In the genomic region with DNA sequence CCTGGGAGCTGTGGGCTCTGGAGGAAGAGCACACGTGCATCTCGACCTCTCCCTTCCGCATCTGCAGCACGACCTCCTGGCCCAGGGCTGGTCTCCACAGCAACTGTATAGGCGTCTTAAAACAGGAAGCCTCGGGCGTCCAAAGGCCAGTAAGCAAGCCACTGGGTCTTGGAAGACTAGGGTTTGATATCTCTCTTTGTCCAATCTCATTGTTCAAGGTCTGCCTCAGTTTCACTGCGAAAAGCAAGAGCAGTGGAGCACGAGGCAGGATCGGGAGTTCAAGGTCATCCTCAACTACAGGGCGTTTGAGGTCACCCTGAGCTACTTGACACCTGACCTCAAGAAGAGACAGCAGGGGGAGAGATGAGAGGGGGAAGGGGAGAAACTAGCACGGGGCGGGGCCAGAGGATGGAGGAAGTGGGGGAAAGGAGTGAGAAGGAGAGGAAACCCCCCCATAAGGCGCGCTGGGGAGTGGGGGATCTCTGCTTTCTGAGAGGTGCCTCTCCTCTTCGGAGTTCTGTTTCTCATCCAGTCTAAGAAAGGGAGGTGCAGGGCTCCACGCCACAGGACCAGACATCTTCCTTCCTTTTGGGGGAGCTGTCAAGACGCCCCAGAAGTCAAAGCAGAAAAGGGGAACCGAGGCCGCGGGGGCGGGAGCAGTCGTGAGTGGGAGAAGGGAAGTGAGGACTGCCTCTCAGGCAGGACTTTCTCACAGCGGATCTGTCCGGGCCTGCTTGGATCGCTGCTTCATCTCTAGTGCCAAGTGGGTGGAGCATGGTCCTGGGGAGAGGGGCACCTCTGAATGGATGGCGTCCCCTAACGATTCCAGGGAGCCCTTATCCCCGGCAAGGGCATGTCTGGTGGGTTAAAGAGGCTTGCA, we compare ENCODE assay signal across 8 mouse cellular contexts. TPM values are rescaled to one million over a fixed set of nuclear protein-coding genes. Genes with fewer than 3 reads are reported as not detected.
DNase-seq lines count a peak whose midpoint lies in the region; ATAC-seq and TF ChIP-seq lines count a peak whose summit lies in the region.

No protein-coding gene starts in this region.

- ATAC-seq in inflammation-experienced regulatory T-cells, adult 6 months = peak; percentile 26
- no peak; the same call in 1 of the 2 replicates for ATAC-seq in midbrain, postnatal 0 days (ENCODE audit: low FRiP score)

- WGBS in liver, adult 2 months = 22% methylated on average over 29 of the region's 29 CpGs
- 2% methylated on average over 28 of the region's 29 CpGs for WGBS in midbrain, postnatal 0 days

- in situ Hi-C loops in CH12.LX (cut with MboI; ENCODE audit: low pct_ligation_motif_present, low pct_unique_long_range_greater_than_20kb, low sequenced_read_pairs) = loop anchor here (10.0 kb wide), 1 partner anchor 130 kb away; the partner anchor contains the start of gene Cdc37

- peaks cover 17 to 33% of the 10 kb centered on the region in 2 experiments for H3K4me1 ChIP-seq in CH12.LX (ENCODE audit: control insufficient read depth in 1 of 2, insufficient read depth in 2 of 2)
- peaks cover 6% of the 10 kb centered on the region; the same call in 1 of the 2 replicates for H3K4me1 ChIP-seq in liver, adult 2 months (ENCODE audit: control insufficient read depth, insufficient read depth, low read length)
- no peaks in the 10 kb centered on the region for H3K4me1 ChIP-seq in midbrain, postnatal 0 days (ENCODE audit: insufficient read depth, low read length)

- peak overlapping the region; percentile 51 to 69 (median 60) for H3K4me3 ChIP-seq in CH12.LX (replicated peaks in 1 of 3; ENCODE audit: low read depth in 2 of 3, low read length in 2 of 3, poor library complexity in 1 of 3)
- peak overlapping the region; percentile 76 for H3K4me3 ChIP-seq in liver, adult 2 months (ENCODE audit: insufficient read depth, low read depth, low read length)
- H3K4me3 ChIP-seq in midbrain, postnatal 0 days (ENCODE audit: low read depth, low read length) = 0 out of 2 replicates have a peak overlapping the region, but pooled peaks have one; percentile 7

- TF ChIP-seq CTCF in CH12.LX (conservative IDR thresholded peaks at IDR 0.05 in 1 of 2, IDR thresholded peaks at IDR 0.05 in 1 of 2; ENCODE audit: low read depth in 2 of 2, low read length in 2 of 2) = no peak
- TF ChIP-seq CTCF in liver, adult 2 months (IDR thresholded peaks at IDR 0.05; ENCODE audit: low read depth, low read length) = no peak
- no peak for TF ChIP-seq CTCF in midbrain, postnatal 0 days (IDR thresholded peaks at IDR 0.05)

- dilution Hi-C loops in CH12.LX (cut with MboI; ENCODE audit: extremely low pct_ligation_motif_present, extremely low pct_unique_long_range_greater_than_20kb, low sequenced_read_pairs) = no loop called here

- no peak for TF ChIP-seq RAD21 in CH12.LX (IDR thresholded peaks at IDR 0.05; ENCODE audit: low read depth, low read length)

- H3K79me2 ChIP-seq in CH12.LX (replicated peaks; ENCODE audit: control insufficient read depth, extremely low read depth, insufficient read depth, poor library complexity, severe bottlenecking) = peaks cover 38% of the 10 kb centered on the region
- peaks cover 4% of the 10 kb centered on the region; the same call in 1 of the 2 replicates for H3K79me2 ChIP-seq in liver, adult 2 months (ENCODE audit: control insufficient read depth, insufficient read depth, low read length)

- intact Hi-C loops in gastrocnemius, postnatal 36 days (cut with DNase I) = no loop called here

- no peaks in the 10 kb centered on the region for H3K27me3 ChIP-seq in CH12.LX (replicated peaks)
- no peaks in the 10 kb centered on the region for H3K27me3 ChIP-seq in liver, adult 2 months (ENCODE audit: control insufficient read depth, insufficient read depth, low read length)
- H3K27me3 ChIP-seq in midbrain, postnatal 0 days (ENCODE audit: insufficient read depth, low read length) = peaks cover 28% of the 10 kb centered on the region

- peak overlapping the region; percentile 32 for H3K9ac ChIP-seq in CH12.LX (ENCODE audit: insufficient read depth, low read depth)
- H3K9ac ChIP-seq in liver, adult 2 months (ENCODE audit: low read depth, low read length) = peak overlapping the region; percentile 66
- H3K9ac ChIP-seq in midbrain, postnatal 0 days (replicated peaks; ENCODE audit: low read length, poor library complexity, severe bottlenecking) = no peak overlapping the region

- peak; percentile 55; the same call in 1 of the 2 replicates for TF ChIP-seq EP300 in CH12.LX (IDR thresholded peaks at IDR 0.05; ENCODE audit: low read length)

- H3K27ac ChIP-seq in CH12.LX (ENCODE audit: insufficient read depth, low read depth) = peak overlapping the region; percentile 77
- H3K27ac ChIP-seq in liver, adult 2 months (replicated peaks; ENCODE audit: insufficient read depth, low read depth, low read length) = peak overlapping the region; percentile 80
- no peak overlapping the region for H3K27ac ChIP-seq in midbrain, postnatal 0 days (ENCODE audit: low read depth, low read length)

- no peak; the same call in 1 of the 2 replicates for TF ChIP-seq POLR2A in CH12.LX (IDR thresholded peaks at IDR 0.05; ENCODE audit: low read depth, low read length)
- no peak for TF ChIP-seq POLR2A in liver, adult 2 months (IDR thresholded peaks at IDR 0.05; ENCODE audit: extremely low read depth, insufficient read depth, low read length)

- peaks cover 15 to 27% of the 10 kb centered on the region in 2 experiments for H3K36me3 ChIP-seq in CH12.LX (replicated peaks in 1 of 2; ENCODE audit: control insufficient read depth in 1 of 2, insufficient read depth in 1 of 2, low read length in 1 of 2)
- H3K36me3 ChIP-seq in liver, adult 2 months (ENCODE audit: control insufficient read depth, insufficient read depth, low read length) = no peaks in the 10 kb centered on the region
- H3K36me3 ChIP-seq in midbrain, postnatal 0 days (ENCODE audit: insufficient read depth, low read length) = no peaks in the 10 kb centered on the region

- no peaks in the 10 kb centered on the region for H3K9me3 ChIP-seq in CH12.LX (replicated peaks; ENCODE audit: low read length)
- no peaks in the 10 kb centered on the region for H3K9me3 ChIP-seq in midbrain, postnatal 0 days (ENCODE audit: low read length)

- peak; percentile 75 for DNase-seq in CH12.LX (ENCODE audit: extremely low read depth)
- peak; percentile 36 for DNase-seq in T-cell, adult 2 months (ENCODE audit: low spot score)
- peak; percentile 50 to 57 for DNase-seq in gastrocnemius, postnatal 36 days
- DNase-seq in liver, adult 2 months (ENCODE audit: extremely low read depth, low read depth, low spot score) = peak; percentile 64
- no peak for DNase-seq in midbrain, postnatal 0 days (ENCODE audit: low spot score)
- peak; percentile 50 to 58 for DNase-seq in thymus, postnatal 10 days (ENCODE audit: low spot score in 2 of 2)
- no peak for DNase-seq in Muller cell, postnatal 12 days (ENCODE audit: inconsistent ontology term)

- peak overlapping the region; percentile 54 for H3K4me2 ChIP-seq in CH12.LX (ENCODE audit: insufficient read depth, low read depth, poor library complexity, severe bottlenecking)
- peak overlapping the region; percentile 36 for H3K4me2 ChIP-seq in midbrain, postnatal 0 days (ENCODE audit: low read depth, low read length, poor library complexity, severe bottlenecking)

RNA-seq across cellular contexts. Expression of gene Icam1, which starts 0.9 kb away (rescaled TPM):
- total RNA-seq in CH12.LX (2012; rRNA removed) (128 and 202 TPM in 2 replicates), CH12.LX (2014; rRNA removed) (101 and 102 TPM in 2 replicates)
- 64.2 and 70.6 TPM in 2 replicates for polyA plus RNA-seq in CH12.LX (2012; ENCODE audit: insufficient read length, low read depth)
- 1 to 10 TPM; 1.9 to 2.1 TPM for total RNA-seq in gastrocnemius, postnatal 36 days (2021)
- polyA plus RNA-seq in inflammation-experienced regulatory T-cells, adult 6 months (2017; shearing (Covaris generic)) = 10 to 100 TPM; 50.8 to 92.7 (median 68.9) TPM
- 8.6 and 9.6 TPM in 2 replicates for total RNA-seq in liver, adult 2 months (2014; rRNA removed)
- polyA plus RNA-seq in liver, adult 2 months (2012; rRNA removed) = 5.8 and 11.6 TPM in 2 replicates
- 4.5 and 5.2 TPM in 2 replicates for total RNA-seq in midbrain, postnatal 0 days (2014; rRNA removed)
- 3.4 and 3.6 TPM in 2 replicates for polyA plus RNA-seq in midbrain, postnatal 0 days (2015; fragmentation: Nextera tagmentation; extraction: Ambion mirVana)

RNA-seq across cellular contexts. Expression of gene Mrpl4, which starts 12.4 kb away (rescaled TPM):
- 98.7 and 103 TPM in 2 replicates for total RNA-seq in CH12.LX (2012; rRNA removed)
- 42.1 and 43.9 TPM in 2 replicates for total RNA-seq in CH12.LX (2014; rRNA removed)
- 83.6 and 94.8 TPM in 2 replicates for polyA plus RNA-seq in CH12.LX (2012; ENCODE audit: insufficient read length, low read depth)
- total RNA-seq in gastrocnemius, postnatal 36 days (2021) = 10 to 100 TPM; 58.5 to 58.7 TPM
- polyA plus RNA-seq in inflammation-experienced regulatory T-cells, adult 6 months (2017; shearing (Covaris generic)) = 100 to 1,000 TPM in 2 of 3 experiments, 10 to 100 TPM in 1; 95.6 to 122 (median 112) TPM
- 16.0 and 21.9 TPM in 2 replicates for total RNA-seq in liver, adult 2 months (2014; rRNA removed)
- 72.4 and 79.8 TPM in 2 replicates for polyA plus RNA-seq in liver, adult 2 months (2012; rRNA removed)
- total RNA-seq in midbrain, postnatal 0 days (2014; rRNA removed) = 62.9 and 80.9 TPM in 2 replicates
- polyA plus RNA-seq in midbrain, postnatal 0 days (2015; fragmentation: Nextera tagmentation; extraction: Ambion mirVana) = 105 TPM in 2 replicates

RNA-seq across cellular contexts. Expression of gene Icam4, which starts 14.2 kb away (rescaled TPM):
- 2.9 and 3.1 TPM in 2 replicates for total RNA-seq in CH12.LX (2012; rRNA removed)
- 1.1 and 1.2 TPM in 2 replicates for total RNA-seq in CH12.LX (2014; rRNA removed)
- 0.72 and 0.96 TPM in 2 replicates for polyA plus RNA-seq in CH12.LX (2012; ENCODE audit: insufficient read length, low read depth)
- total RNA-seq in gastrocnemius, postnatal 36 days (2021) = 1 to 10 TPM; 1.2 to 1.7 TPM
- polyA plus RNA-seq in inflammation-experienced regulatory T-cells, adult 6 months (2017; shearing (Covaris generic)) = 1 to 10 TPM; 1.6 to 6.3 (median 3.1) TPM
- 0.28 TPM in 1 of 2 replicates, not detected in the other for total RNA-seq in liver, adult 2 months (2014; rRNA removed)
- polyA plus RNA-seq in liver, adult 2 months (2012; rRNA removed) = 0.62 and 0.81 TPM in 2 replicates
- not detected in 2 replicates for total RNA-seq in midbrain, postnatal 0 days (2014; rRNA removed)
- 0.30 TPM in 1 of 2 replicates, not detected in the other for polyA plus RNA-seq in midbrain, postnatal 0 days (2015; fragmentation: Nextera tagmentation; extraction: Ambion mirVana)

RNA-seq across cellular contexts. Expression of gene Icam5, which starts 16.9 kb away (rescaled TPM):
- total RNA-seq in CH12.LX (2012; rRNA removed) = 4.9 TPM in 2 replicates
- total RNA-seq in CH12.LX (2014; rRNA removed) = 0.89 and 1.0 TPM in 2 replicates
- 1.6 and 1.7 TPM in 2 replicates for polyA plus RNA-seq in CH12.LX (2012; ENCODE audit: insufficient read length, low read depth)
- total RNA-seq in gastrocnemius, postnatal 36 days (2021) = not detected
- polyA plus RNA-seq in inflammation-experienced regulatory T-cells, adult 6 months (2017; shearing (Covaris generic)) = under 1 TPM in 2 of 3 experiments, not detected in 1; 0.25 to 0.31 TPM
- 0.07 TPM in 1 of 2 replicates, not detected in the other for total RNA-seq in liver, adult 2 months (2014; rRNA removed)
- polyA plus RNA-seq in liver, adult 2 months (2012; rRNA removed) = 0.02 and 0.09 TPM in 2 replicates
- total RNA-seq in midbrain, postnatal 0 days (2014; rRNA removed) = 6.3 and 7.7 TPM in 2 replicates
- polyA plus RNA-seq in midbrain, postnatal 0 days (2015; fragmentation: Nextera tagmentation; extraction: Ambion mirVana) = 4.1 and 4.2 TPM in 2 replicates

RNA-seq across cellular contexts. Expression of gene S1pr2, which starts 38.4 kb away (rescaled TPM):
- total RNA-seq in CH12.LX (2012; rRNA removed) (1.6 and 2.0 TPM in 2 replicates), CH12.LX (2014; rRNA removed) (0.84 and 1.3 TPM in 2 replicates)
- polyA plus RNA-seq in CH12.LX (2012; ENCODE audit: insufficient read length, low read depth) = 1.4 and 3.2 TPM in 2 replicates
- 1 to 10 TPM; 1.5 to 1.6 TPM for total RNA-seq in gastrocnemius, postnatal 36 days (2021)
- polyA plus RNA-seq in inflammation-experienced regulatory T-cells, adult 6 months (2017; shearing (Covaris generic)) = 1 to 10 TPM; 5.1 to 6.4 (median 5.9) TPM
- total RNA-seq in liver, adult 2 months (2014; rRNA removed) = 1.2 and 2.1 TPM in 2 replicates
- polyA plus RNA-seq in liver, adult 2 months (2012; rRNA removed) = 2.9 and 3.9 TPM in 2 replicates
- total RNA-seq in midbrain, postnatal 0 days (2014; rRNA removed) = 4.7 and 7.3 TPM in 2 replicates
- 5.5 and 7.2 TPM in 2 replicates for polyA plus RNA-seq in midbrain, postnatal 0 days (2015; fragmentation: Nextera tagmentation; extraction: Ambion mirVana)

Comparison
In these comparisons a context has a peak if more than half of its experiments do, and no peak if none do; other contexts are left out.
1. DNase-seq: peak in CH12.LX (single experiment), T-cell, adult 2 months (single experiment), gastrocnemius, postnatal 36 days (2 of 2), liver, adult 2 months (single experiment) and thymus, postnatal 10 days (2 of 2); none in midbrain, postnatal 0 days (single experiment) and Muller cell, postnatal 12 days (single experiment).
2. H3K4me3 ChIP-seq: peak in every context shown above with its lines; median percentile 76 in liver, adult 2 months; 60 in CH12.LX; 7 in midbrain, postnatal 0 days.